Mouse (Mus musculus) lung, adult 2 months (tissue): ENCODE measurements at regions not wholly inside any gene's neighbourhood (a gene's known extent, or its start where the extent isn't known, plus 50 kb on each side); places are given as distances from the start of the nearest gene placed in this dataset.

ENCODE experiments used
- DNase-seq: peaks from one replicate; pipeline ENCODE4 v3.0.0; 2022
- H3K4me1 ChIP-seq: fragments of 200-500 bp; 2 replicates; pipeline ENCODE4 v1.6.1; 2011; ENCODE audit warnings: low read length; ENCODE audit not compliant: control insufficient read depth, insufficient read depth
- H3K4me3 ChIP-seq: fragments of 200-500 bp; replicated peaks from 2 replicates; pipeline ENCODE3; 2011; ENCODE audit warnings: low read depth, mild to moderate bottlenecking, control low read depth, low read length; ENCODE audit errors: extremely low read depth
- CTCF ChIP-seq: fragments of 200-500 bp; IDR thresholded peaks from 2 replicates; pipeline ENCODE4 v1.5.1; 2011; ENCODE audit warnings: mild to moderate bottlenecking, low read length, control low read depth; ENCODE audit not compliant: insufficient read depth
- POLR2A ChIP-seq: fragments of 200-500 bp; IDR thresholded peaks from 2 replicates; pipeline ENCODE4 v1.6.1; 2011; ENCODE audit warnings: low read depth, mild to moderate bottlenecking, control low read depth, low read length, borderline replicate concordance; ENCODE audit errors: extremely low read depth
- WGBS: fragments of 180-500 bp; shearing (Covaris S2); methylation state at CpG from one replicate; pipeline ENCODE4 v1.1.7; 2018; 5-methylcytosine and 5-hydroxymethylcytosine counted together

DNA sequence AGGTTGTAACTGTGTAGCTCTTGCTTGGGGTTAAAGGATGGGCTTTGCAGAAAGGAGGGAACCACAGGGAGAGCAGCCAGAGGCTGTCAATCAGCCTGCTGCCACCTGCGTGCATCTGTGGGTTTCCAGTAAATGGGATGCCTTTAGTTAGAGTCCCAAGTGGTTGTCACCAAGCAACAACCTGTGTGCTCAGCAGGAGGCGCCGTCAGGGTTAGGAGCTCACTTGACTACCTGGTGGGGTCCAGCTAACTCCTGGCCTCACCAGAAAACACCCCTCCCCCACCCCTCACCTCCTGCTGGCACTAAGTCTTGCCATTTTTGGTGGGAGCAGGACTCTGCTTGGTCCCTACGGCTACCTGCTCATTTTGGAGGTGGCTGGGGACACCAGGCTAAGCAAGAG, 135.0 kb upstream of the Spin1 start:
- no peak for TF ChIP-seq CTCF
- no peak for TF ChIP-seq POLR2A
- WGBS = 74% methylated on average over 4 of the region's 4 CpGs
- Histone ChIP-seq H3K4me3 (no peak overlapping the region), H3K4me1 (no peaks in the 10 kb centered on the region)
- no peak for DNase-seq

DNA sequence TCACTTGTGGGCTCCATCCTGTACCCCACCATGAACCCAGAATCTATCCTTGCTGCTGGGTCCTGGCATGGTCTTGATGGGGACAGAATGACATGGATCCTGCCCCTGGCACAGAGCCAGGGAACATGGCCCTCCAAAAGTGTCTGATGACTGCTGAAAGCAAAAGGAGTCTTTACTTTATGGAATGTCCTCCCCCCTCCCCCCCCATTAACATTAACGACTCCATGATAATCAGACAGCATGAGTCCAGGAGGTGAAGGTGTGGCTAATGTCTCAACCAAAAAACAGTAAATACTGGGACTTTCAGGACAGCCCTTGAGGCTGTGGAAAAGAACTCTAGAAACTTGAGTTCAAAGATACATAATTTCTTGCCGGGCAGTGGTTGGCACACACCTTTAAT, 133.9 kb upstream of the Spin1 start:
- DNase-seq = no peak
- no peak overlapping the region for H3K4me3 ChIP-seq
- TF ChIP-seq POLR2A (no peak), CTCF (no peak)
- no peaks in the 10 kb centered on the region for H3K4me1 ChIP-seq
- WGBS = 68% methylated on average over 2 of the region's 2 CpGs

DNA sequence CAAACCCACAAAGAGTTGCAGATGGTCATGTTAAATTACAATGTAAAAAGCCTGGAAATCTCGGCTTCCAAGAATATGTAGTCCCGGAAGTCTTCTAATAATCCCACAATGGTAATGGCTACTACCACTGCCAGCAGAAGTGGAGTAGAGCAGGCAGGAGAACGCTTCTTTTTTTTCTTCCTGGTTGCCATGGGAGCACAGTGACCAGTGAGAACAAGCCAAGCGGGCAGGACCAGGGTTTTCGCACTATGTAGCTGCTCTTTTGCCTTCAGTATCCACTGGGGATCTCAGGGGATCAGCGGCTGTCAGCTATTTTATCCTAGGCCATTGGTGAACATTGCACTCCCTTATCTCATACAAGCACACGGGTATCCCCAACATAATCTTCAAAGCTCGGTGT, 127.3 kb upstream of the Spin1 start:
- 64% methylated on average over 8 of the region's 8 CpGs for WGBS
- Histone ChIP-seq H3K4me1 (no peaks in the 10 kb centered on the region), H3K4me3 (no peak overlapping the region)
- no peak for DNase-seq
- TF ChIP-seq CTCF (no peak), POLR2A (no peak)

DNA sequence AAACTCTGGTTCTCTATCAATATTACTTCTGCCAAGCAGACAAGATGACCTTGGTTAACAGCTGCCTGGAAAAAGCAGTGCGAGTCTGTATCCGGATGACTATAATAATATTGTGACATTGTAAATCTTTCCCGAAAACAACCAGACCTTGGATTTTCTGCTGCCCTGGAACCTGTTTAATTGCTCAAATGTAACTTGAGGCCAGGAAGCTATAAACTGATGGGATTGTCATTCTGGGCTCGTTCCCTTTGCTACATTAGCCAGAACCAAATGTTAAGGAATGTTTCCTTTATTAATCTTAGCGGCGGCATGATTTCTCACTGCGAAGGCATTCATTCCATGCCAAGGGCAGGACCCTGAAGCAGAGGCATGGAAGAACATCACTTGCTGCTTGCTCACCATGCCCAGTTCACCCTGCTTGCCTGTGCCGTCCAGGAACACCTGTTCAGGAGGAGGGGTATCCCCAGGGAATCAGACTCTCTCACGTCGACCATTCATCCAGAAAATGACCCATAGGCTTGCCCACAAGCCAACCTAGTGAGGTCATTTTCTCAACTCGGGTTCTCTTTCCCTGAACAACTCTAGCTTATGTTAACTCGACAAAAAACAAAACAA, 125.3 kb upstream of the Spin1 start:
- Histone ChIP-seq H3K4me1 (no peaks in the 10 kb centered on the region), H3K4me3 (no peak overlapping the region)
- DNase-seq = no peak
- WGBS = 70% methylated on average over 12 of the region's 12 CpGs
- TF ChIP-seq POLR2A (no peak), CTCF (no peak)

DNA sequence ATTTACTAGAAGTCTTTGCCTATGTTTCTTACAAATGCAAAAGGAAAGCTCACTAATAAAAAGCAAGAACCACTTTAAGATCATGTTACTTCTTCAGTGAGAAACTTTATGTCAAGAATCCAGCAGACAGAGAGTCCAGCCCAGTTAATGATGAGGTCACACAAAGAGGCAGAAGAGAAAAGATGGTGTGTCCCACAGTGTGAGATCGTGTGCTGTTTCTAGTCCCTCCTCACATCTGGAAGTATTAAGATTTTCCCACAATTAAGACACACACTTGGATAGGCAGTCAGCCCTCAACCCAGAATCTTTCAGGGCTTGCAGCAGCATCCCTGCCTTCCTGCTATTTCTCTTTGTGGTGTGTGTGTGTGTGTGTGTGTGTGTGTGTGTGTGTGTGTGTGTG, 118.7 kb upstream of the Spin1 start:
- DNase-seq = no peak
- Histone ChIP-seq H3K4me3 (no peak overlapping the region), H3K4me1 (no peaks in the 10 kb centered on the region)
- TF ChIP-seq POLR2A = no peak
- WGBS = 42% methylated on average over 1 of the region's 1 CpGs

DNA sequence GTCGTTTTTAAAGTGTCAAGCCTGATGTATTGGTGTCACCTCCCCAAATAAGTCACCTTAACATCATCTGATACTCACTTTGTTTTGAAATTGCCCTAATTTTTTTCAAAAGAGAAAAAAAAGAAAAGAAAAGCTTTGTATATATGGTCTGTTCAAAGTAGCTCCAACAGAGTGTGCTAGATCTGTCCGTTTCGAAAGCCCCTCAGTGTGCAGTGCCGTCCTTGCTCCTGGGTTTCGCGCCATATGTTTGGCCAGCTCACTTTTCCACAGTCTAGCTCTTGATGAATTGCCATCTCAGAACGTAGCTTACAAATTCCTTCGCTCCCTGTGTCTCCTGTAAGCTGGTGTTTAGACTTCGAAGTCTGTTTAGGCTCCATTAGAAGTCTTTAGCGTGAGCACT, 117.7 kb upstream of the Spin1 start:
- no peak for TF ChIP-seq CTCF
- no peak for TF ChIP-seq POLR2A
- WGBS = 65% methylated on average over 10 of the region's 10 CpGs
- no peak overlapping the region for H3K4me3 ChIP-seq
- DNase-seq = no peak
- H3K4me1 ChIP-seq = no peaks in the 10 kb centered on the region

DNA sequence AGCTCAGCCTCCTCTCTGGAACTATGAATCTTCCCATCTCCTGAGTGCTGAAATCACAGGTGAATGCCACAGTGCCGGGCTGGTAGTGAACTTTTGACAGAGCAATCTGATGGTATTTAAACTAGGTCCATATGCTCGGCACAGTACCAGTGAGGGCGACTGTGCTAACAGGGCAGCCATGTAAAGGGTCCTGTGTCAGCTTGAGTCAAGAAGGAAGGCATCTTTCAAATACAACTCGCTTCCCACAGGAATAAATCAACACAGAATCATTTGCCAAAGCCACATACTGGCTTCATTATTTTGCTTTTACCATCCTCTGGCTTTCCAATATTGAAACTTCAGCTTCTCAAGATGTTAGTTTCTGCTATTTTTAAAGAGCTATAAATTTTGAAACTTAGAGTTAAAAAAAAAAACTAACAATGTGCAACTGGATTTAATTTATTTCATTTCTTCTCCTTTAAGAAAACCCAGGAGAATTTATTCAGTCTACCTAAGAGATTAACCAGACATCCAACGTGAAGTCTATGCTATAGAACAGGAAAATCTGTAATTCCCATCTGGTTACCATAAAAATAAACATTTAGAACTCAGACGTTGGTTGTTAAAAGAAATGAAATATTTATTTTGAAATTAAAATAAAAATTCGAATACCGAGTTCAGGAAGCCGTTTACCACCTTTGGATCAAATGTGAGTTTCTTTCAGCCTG, 108.8 kb upstream of the Spin1 start:
- H3K4me1 ChIP-seq = no peaks in the 10 kb centered on the region
- no peak for TF ChIP-seq CTCF
- no peak for TF ChIP-seq POLR2A
- DNase-seq = no peak
- WGBS = 67% methylated on average over 9 of the region's 9 CpGs
- H3K4me3 ChIP-seq = no peak overlapping the region

DNA sequence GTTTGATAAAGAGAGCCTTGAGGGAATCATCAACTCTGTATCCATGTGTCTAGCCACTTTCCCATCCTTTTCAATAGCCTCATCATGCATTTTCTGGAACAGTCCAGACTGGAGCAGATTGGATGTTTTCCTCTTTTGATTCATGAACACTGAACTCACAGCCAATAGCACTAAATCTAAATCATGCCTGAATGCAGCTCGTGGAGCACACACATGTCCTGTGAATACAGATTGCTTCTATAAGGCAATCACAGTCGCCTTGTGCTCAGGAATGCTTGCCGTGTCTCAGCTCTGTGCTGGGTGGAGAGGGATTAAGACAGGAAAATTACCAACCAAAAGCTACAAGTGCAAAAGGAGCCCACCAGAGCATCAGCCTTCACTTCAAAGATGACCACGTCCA, 100.9 kb upstream of the Spin1 start:
- Histone ChIP-seq H3K4me3 (no peak overlapping the region), H3K4me1 (no peaks in the 10 kb centered on the region)
- WGBS = 81% methylated on average over 4 of the region's 4 CpGs
- no peak for TF ChIP-seq POLR2A
- no peak for TF ChIP-seq CTCF
- no peak for DNase-seq

DNA sequence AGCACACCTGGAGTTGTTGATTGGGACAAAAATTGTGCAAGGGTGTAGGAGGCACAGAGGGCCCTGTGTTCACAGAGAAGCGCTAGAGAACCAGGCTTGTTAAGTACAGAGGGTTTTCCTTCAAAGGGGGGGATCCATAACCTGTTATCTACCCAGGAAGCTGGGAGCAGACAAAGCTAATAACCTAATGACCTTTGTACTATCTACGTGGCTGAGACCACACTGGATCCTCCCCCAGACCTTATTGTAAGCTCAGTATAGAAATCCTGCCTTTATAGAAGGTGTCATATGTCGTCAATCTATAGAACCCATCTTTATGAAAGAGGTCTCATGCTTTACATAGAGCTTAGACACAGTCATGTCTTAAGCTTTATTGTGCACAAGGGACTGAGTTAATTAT, 95.9 kb upstream of the Spin1 start:
- Histone ChIP-seq H3K4me3 (no peak overlapping the region), H3K4me1 (no peaks in the 10 kb centered on the region)
- DNase-seq = no peak
- no peak for TF ChIP-seq POLR2A
- TF ChIP-seq CTCF = no peak
- 71% methylated on average over 3 of the region's 3 CpGs for WGBS

DNA sequence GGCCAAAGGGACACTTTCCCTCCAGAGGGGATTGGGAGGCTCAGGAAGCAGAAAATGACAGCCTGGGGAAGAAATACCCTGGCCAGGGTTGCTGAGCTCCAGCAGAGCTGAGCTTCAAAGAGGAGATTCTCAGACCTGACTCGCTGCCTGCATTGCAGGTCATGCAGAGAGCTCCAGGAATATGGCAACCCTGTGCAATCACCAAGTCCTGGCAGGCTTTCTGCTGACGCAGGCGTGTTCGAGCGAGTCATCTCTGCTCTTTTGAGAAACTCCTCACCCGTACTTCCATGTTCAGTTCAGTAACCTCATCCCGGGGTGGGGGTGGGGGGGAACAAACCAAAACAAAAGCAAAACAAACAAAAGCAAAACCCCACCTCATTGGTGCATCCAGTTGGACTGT, 89.9 kb upstream of the Spin1 start:
- H3K4me1 ChIP-seq = no peaks in the 10 kb centered on the region
- no peak overlapping the region for H3K4me3 ChIP-seq
- 75% methylated on average over 7 of the region's 7 CpGs for WGBS
- no peak for TF ChIP-seq POLR2A
- TF ChIP-seq CTCF = no peak
- DNase-seq = no peak
